Mouse (Mus musculus) natural killer cell, adult 2 months (primary cell): ENCODE data around the gene Malrd1.

Source experiments
- DNase-seq, 2 experiments: peaks; one replicate each; pipeline ENCODE4 v3.0.0; 2022; ENCODE audit warnings: low spot score in 2 of 2

Malrd1 gene

DNA sequence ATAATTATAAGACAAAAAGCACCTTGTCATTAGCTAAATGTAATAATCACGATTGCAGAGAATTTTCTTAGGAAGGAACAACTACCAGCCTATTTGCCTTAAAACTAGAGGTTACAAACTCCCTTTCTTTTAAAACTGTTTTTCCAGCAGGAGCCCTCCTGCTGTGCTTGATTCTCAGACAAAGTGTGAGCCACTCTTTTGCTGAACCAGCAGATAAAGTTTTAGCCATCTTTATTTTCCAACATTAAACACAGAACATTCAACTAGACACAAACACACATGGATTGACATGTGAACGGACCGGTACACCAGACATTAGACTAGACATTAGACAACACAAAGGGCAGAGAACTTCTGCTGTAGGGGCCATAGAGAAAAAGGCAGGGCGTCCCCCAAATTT lies 505.3 kb downstream of the Malrd1 start:
- no peak for DNase-seq

DNA sequence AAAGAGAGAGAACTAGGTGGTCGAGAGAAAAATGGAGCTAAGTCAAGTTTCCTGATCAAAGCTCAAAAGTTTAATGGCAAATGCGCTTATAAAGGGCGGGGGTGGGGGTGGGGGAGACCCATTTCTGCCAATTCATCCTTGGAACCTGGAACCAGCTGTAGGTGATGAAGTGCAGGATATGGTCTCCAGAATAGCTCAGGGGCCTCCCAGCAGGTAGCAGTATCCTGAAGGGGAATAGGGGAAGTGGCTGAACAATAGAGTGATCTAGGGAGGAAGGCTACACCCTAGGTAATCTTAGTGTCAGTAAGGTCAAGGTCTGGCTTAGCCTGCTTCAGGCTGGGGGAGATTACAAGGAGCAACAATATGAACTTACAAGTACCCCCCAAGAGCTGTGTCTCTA lies 506.5 kb downstream of the Malrd1 start:
- DNase-seq, result no peak

DNA sequence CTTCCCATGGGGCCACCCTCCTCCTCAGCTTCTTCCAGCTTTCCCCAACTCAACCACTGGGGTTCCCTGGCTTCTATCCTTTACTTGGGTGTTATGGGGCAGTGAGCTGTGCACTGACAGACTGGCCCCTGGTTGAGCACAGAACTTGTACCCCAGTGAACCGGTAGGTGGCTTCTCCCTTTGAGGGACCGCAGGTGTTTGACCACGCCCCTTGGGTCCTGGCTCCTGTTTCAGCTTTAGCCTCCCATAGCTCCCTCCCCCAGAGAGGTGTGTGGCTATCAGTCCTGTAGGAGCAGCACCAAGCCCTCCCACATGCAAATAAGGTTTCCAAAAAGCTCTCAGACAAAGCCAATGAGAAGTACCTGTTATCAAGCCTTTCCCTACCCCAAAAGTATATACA lies 584.4 kb downstream of the Malrd1 start:
- DNase-seq, result no peak

- DNase-seq, result no peak
Observed at GRCm38 (mm10) chr2:16113333-16113732, 587.1 kb downstream of the Malrd1 start.

- no peak for DNase-seq
Observed at GRCm38 (mm10) chr2:16147999-16148398, 621.7 kb downstream of the Malrd1 start.

- DNase-seq, result no peak
Observed at GRCm38 (mm10) chr2:16152623-16153022, 626.3 kb downstream of the Malrd1 start.

GRCm38 (mm10) chr2:16163246-16163989 lies 637.1 kb downstream of the Malrd1 start:
- DNase-seq, result no peak

- DNase-seq, result no peak
Observed at GRCm38 (mm10) chr2:16168611-16169010, 642.3 kb downstream of the Malrd1 start.

DNA sequence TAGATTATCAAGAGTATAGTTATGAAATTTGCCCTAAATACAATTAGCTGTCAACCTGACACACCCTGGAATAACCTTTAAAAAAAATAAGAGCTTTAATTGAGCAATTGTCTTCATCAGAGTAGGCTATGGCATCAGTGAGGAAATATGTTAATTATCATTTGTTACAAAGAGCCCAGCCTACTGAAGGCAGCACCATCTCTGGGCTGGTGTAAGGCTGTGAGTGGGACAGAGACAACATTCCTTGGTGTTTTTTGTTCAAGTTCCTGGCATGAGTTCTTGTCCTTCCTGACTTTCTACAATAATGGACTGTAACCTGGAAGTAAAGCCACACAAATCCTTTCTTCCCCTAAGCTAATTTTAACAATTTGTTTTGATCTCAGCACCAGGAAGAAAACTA lies 645.8 kb downstream of the Malrd1 start:
- no peak for DNase-seq

DNA sequence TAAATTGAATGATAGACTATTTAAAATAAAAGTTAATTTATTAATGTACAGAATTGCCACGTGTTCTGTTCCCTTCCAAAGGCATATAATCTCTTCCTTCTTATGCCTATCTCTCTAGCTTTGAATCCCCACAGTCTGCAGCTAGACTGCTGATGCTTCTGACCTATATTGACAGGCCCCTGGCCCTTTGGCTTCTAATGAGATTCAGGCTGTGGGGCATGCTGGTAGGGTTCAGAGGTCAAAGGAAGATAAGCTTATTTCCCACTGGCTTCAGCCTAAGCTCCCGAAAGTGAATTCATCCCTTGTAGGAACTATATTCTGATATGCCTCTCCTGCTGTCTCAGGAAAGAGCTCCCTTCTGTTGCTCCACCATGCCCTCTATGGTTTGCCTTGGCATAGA lies 647.1 kb downstream of the Malrd1 start:
- no peak for DNase-seq

- no peak for DNase-seq
Observed at GRCm38 (mm10) chr2:16182140-16182539, 655.9 kb downstream of the Malrd1 start.

DNA sequence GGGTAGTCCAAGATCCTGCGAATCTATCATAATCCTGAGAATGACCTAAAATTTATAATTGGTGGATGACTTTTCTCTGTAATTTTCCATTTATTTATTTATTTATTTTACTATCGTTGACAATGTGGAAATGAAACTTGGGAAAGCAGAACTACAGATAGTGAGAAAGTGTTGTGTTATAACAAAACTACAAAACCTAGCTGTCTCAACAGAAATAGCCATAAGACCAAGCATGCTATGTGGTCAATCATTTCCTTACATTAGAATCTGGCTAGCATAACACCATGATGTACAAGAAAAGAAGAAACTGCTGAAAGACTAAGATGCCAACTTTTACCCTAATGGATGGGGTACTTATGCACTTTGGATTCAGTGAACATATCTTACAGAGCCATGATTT lies 656.9 kb downstream of the Malrd1 start:
- DNase-seq, result no peak

GRCm38 (mm10) chr2:16210016-16210415 lies 683.7 kb downstream of the Malrd1 start:
- DNase-seq, result no peak

GRCm38 (mm10) chr2:16212752-16213151 lies 686.5 kb downstream of the Malrd1 start:
- no peak for DNase-seq

DNA sequence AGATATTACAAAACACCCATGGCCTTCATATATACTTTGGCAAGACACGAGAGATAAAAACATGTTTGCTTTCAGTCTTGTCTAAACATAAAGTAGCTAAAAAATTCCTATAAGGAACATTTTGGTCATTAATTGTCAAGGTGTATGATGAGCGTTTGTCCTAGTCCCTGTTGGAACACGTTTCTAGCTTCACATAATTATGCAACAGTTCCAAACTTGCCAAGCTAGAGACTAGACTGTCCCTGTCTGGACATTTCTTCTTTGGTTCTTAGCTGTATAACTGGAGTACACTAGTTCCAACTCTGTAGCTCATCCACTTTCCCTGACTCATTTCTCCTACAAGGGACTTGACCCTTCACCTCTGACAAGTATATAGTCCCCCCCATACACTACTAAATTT lies 687.8 kb downstream of the Malrd1 start:
- DNase-seq, result no peak

DNA sequence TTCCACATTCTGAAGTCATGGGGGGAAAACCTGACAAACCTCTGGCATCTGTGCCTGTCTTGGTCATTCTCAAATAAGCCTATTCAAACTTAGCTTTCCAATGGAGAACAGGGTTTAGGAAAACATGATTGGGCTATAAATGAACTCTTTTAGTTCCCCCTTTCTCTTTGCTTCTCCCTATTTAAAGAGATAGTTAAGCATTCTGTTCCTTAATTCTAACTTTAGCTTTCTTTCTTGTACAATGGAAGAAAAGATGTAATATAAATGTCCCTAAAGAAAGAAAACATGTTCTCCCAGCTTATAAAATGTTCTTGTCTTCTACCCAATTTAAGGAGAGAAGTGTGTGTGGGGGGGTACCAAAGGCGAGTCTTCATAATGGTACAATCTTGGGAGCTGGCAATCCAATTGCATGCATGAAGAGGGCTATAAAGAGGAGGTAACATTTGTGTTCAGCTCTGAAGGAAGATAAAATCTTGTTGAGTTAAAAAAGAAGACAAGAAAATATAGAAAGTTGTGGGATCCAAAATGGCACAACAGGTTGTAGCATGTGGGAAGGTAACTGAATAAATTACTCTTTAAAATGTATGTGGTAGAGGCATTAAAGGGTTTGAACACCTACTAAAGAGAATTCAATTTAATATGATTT lies 702.0 kb downstream of the Malrd1 start:
- DNase-seq, result no peak

GRCm38 (mm10) chr2:16240861-16241260 lies 714.6 kb downstream of the Malrd1 start:
- no peak for DNase-seq

DNA sequence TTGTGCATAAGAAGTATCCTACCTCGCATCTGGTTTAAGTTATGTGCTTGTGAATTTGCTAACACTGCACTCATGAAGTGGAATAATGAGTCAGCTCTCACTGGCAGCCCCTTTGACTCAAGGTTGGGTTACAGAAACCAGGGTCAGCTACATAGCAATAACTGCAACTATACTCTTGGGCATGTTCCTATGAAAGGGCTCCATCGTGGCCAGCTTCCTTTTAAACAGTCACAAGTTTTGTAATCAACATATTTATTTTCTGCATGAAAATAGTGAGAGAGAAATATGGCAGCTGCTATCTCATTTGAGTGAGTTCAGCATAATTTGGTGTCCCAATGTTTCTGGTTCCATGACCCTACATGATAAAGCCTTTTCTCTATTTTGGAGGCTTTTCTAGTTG lies 716.8 kb downstream of the Malrd1 start:
- no peak for DNase-seq

- DNase-seq, result no peak
Observed at GRCm38 (mm10) chr2:16248861-16249260, 722.6 kb downstream of the Malrd1 start.

GRCm38 (mm10) chr2:16252274-16252673 lies 726.0 kb downstream of the Malrd1 start:
- DNase-seq, result no peak
